Mouse (Mus musculus) brain, embryonic 14.5 days (tissue): ENCODE measurements around the gene Tob2. TPM values are rescaled to one million over a fixed set of nuclear protein-coding genes. Genes with fewer than 3 reads are reported as not detected.

Source experiments
- DNase-seq: peaks from one replicate; pipeline ENCODE4 v3.0.0-alpha.2; 2011; ENCODE audit warnings: low read depth
- CTCF ChIP-seq: fragments of 200-500 bp; IDR thresholded peaks from 2 replicates; pipeline ENCODE4 v1.5.1; 2012; ENCODE audit warnings: inconsistent platforms, mild to moderate bottlenecking, moderate library complexity, borderline replicate concordance; ENCODE audit not compliant: insufficient read depth, insufficient read length; ENCODE audit errors: extremely low read depth
- POLR2A ChIP-seq: fragments of 200-500 bp; IDR thresholded peaks from 2 replicates; pipeline ENCODE4 v1.6.1; 2012; ENCODE audit warnings: mild to moderate bottlenecking, inconsistent platforms, borderline replicate concordance; ENCODE audit not compliant: poor library complexity, insufficient read depth, insufficient read length, severe bottlenecking; ENCODE audit errors: extremely low read depth
- polyA plus RNA-seq: library from polyadenylated mRNA; depleted of rRNA; stranded (reverse); fragments of >200 nt; gene quantifications from 2 replicates; pipeline ENCODE4 v1.2.3, GENCODE M21; 2012

The Tob2 gene
- polyA plus RNA-seq, 1 experiment: 15.4 TPM

DNA sequence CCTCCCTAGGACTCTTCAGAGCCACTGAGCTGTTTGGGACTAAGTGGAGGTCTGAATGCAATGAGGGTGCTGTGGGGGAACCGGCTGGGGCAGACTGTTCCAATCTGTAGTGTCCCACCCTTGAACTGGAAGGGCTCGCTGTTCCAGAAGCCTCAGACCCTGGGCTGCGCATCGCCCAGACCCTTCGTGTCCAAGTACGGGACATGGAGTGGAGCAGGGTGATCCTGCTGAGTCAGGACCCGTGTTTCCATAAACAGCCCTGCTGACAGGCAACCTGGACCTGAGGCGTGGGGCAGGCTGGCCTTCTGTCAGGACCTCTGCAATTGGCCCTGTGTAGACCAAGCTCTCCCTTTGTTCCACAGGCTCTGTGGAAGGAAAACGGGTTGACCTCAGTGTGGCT, 11.8 kb downstream of the Tob2 start:
- DNase-seq: no peak
- TF ChIP-seq CTCF (no peak), POLR2A (no peak)

DNA sequence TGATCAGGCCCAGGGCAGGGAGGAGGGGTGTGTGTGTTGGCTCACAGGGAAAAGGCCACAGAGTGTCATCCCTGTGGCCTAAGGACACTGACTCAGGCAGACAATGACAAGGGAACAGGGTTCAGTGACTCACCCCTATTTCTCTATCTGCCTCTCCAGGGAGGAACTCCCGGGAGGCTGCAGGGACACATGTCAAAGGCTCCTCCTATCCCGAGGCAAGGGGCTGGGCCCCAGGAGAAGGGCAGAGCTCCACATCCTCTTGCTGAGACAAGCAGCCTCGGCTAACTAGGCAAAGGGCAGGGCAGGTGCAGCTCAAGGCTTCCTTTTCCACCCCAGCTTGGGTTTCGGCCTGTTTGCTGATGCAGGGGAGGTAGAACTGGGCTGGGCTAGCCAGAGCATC, 12.9 kb downstream of the Tob2 start:
- DNase-seq: no peak
- no peak for TF ChIP-seq POLR2A
- TF ChIP-seq CTCF: no peak

DNA sequence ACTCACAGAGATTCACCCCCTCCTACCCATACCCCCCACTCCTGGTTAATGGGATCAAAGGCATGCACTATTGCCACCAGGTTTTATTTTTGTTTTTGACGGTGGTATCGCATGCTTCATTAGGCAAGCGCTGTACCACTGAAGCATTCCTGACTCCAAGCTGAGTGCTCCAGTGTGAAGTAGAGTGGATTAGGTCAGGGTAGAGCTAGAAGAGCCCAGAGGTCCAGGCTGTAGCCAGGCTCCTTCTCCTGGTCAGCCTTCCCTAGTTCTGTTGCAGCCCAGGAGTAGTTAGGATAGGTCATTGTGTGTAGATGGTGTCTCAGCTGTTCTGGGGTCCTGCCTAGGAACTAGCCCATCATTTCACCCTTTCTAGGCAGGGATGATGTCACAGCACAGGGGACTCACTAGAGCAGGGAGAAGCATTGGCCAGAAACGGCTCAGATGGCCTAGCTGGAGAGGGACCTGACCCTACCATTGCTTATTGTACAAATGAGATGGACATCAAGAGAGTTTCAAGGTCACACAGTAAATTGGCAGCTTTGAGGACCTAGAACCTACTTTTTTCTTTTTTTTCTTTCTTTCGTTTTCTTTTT, 13.5 kb downstream of the Tob2 start:
- DNase-seq: no peak
- no peak for TF ChIP-seq POLR2A
- no peak for TF ChIP-seq CTCF

DNA sequence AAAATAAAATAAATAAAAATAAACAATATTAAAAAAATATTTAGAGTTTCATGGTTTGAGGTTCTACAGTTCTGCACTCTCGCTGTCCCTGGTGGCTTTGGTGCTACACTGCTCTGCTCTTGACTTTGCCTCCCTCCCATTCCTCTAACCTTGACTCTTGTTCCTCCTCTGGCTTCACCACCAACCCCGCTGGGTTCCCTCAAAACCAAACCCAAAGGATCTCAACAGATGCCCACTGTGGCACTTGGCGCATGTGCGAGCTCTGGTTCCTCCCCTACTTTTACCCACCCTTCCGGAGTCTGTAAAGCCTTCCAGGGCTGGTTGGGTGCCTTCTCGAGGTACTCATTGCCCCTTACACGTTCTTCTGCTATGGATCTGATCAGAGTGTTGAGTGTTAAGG, 16.3 kb downstream of the Tob2 start:
- TF ChIP-seq CTCF: no peak
- no peak for TF ChIP-seq POLR2A
- DNase-seq: no peak

DNA sequence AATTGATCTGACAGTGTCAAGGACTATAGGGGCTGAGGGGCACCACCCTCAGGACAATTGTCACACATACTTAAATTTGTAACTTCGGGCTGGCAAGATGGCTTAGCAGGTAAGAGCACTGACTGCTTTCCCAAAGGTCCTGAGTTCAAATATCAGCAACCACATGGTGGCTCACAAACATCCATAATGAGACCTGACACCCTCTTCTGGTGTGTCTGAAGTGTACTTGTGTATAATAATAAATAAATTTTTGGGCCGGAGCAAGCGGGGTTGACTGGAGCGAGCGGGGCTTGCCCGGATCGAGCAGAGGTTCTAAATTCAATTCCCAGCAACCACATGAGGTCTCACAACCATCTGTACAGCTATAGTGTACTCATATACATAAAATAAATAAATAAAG, 18.3 kb downstream of the Tob2 start:
- TF ChIP-seq CTCF: no peak
- TF ChIP-seq POLR2A: no peak
- DNase-seq: no peak

DNA sequence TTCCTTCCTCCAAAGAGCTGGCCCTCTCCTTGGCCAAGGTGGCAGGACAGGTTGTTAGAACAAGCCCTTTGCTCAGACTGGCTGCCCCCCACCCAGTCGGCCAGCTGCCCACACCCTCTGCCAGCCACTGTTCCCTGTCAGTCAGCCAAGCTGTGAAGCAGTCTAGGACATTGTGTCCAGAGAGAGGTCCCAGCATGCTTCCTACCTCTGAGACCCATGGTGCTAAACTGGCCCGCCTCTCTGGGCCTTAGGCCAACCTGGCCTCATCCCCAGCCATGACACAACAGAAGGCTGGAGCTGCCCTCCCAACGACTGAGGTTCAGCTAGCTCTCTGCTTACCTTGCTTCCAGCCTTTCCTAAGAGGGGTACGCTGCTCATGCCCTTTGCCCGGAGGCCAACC, 19.0 kb downstream of the Tob2 start:
- DNase-seq: peak; percentile 85
- TF ChIP-seq CTCF (no peak), POLR2A (no peak)

DNA sequence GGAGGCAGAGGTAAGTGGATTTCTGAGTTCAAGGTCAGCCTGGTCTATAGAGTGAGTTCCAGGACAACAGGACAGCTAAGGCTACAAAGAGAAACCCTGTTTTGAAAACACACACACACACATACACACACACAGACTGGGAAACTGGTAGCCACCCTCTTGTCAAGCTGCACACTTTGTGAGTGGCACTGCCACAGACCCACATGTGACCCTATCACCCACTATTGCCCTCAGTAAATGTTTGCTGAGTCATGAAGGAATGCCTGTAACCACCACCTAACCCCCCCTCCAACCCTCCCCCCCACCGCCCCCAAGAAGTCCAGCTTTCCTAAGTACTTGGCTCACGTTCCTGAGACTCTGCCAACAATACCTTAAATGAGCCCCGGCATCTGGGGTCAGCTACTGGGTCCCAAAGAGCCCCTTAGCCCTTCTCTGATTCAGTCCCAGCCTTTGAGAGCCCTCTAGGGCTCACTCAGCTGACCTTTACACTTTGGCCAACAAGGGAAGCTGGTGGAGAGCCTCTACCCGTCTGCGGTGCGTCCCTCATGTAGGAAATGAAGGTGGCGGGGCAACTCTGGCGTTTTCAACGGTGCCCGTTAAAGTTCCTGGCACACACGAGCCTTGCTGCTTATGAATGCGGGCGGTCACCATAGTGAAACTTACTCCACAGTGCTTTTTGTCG, 19.9 kb downstream of the Tob2 start:
- no peak for TF ChIP-seq POLR2A
- DNase-seq: peak; percentile 27

DNA sequence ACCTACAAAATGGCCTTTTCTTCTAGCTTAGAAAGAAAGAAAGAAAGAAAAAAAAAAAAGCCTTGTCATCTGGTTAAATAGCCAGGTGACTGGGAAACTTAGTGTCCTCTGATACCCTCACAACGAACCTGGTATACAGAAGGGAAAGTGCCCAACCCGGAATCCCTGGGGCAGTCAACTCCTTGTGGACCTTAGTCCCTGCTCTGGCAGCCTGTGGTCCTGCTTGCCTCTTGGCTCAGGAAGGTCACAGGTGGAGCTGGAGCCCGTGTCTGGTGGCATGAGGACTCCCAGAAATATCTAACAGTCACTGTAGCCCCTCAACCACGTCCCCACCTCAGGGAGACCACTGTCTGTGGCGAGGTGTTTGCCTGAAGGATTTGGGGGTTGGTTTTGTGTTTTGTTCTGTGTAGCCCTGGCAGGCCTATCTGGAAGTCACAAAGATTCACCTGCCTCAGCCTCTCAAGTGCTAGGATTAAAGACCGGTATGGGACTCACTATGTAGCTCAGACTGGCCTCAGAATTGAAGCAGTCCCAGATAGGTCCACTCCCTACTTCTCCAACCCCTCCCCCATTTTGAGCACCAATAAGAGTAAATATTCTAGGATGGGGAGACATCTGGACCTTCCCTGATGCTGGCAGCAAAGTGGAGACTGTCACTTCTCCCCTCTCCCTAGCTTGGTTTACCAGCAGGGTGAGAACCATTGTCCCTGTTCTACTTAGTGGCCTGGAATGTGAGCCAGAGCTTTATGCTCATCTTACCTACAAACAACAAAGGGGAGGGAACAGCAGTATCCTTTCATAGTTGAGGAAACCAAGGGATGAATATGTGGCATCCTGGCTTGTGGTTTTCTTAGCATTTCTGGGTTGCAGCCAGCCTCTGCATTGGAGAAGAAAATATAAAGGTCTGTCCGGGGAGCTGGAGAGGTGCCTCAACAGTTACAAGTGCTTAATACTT, 21.4 kb downstream of the Tob2 start:
- TF ChIP-seq CTCF (no peak), POLR2A (no peak)
- DNase-seq: no peak

DNA sequence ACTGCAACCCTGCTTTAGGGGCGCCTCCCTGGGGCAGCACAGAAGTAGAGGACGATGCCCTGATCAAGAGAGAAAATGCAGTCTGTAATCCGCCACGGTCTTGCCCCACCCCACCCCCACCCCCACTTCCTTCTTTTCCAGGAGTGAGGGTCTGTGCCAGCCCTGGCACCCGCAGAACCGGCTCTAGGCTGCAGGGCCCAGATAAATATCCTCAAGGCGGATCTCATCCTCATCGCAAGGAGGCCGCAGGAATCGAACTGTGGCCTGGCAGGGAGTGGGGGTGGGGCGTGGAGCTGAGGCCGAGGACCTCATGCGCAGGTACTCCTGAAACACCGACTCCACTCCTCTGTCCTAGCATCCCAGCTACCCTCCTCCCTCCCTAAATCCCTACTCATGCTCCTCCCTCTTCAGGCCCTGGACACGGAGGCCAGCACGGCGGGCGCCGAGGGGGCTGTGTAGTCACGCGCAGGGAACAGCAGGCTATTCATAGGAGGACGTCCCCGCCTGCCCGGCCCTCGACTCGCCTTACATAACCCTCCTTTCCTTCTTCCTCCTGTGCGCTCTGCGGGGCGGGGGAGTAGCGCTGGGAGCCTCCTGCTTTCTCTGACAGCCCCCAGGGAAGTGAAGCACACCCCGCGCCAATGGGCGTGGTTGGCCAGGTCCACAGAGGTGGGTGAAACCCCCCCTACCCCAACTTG, 22.3 kb downstream of the Tob2 start:
- peak; percentile 82 for DNase-seq
- TF ChIP-seq CTCF: no peak
- TF ChIP-seq POLR2A: no peak

DNA sequence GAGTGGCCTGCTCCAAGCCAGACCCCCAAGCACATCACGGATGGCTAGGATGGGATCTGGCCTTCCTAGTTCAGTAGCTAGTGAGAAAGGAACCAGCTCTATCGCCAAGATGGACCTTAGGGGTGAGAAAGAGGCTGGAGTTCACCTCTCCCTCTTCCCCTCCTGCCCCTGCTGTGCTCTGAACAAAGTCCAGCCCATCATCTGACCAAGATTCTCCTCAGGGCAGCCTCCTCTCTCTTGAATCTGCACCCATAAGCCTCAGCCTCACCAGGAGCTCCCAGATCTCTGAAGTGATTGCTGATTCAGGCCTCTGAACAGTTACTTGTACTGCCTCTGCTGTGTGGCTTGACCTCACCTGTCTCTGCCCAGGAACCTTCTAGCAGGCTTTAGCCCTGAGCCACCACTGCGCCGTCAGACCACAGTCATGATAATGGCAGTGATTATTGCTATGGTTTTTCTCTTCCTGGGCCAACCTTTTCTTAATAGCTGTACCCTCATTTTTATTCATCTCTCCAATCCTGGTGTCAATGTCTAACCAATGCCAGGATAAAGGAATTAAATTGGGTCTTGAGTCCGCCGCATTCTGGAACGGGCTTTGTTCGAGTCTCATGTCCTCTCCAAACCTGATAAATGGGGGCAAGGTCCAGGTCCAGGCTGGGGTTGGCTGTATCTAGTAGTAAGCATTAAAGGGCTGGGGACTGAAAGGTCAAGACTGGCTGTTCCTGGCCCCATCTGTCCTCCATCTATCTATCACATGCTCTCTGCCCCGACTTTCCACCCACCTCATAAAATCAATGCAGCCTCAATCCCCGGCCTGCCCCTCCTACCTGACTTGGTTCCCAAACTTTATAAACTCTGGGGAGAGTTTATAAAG, 23.4 kb downstream of the Tob2 start:
- TF ChIP-seq CTCF (no peak), POLR2A (no peak)

DNA sequence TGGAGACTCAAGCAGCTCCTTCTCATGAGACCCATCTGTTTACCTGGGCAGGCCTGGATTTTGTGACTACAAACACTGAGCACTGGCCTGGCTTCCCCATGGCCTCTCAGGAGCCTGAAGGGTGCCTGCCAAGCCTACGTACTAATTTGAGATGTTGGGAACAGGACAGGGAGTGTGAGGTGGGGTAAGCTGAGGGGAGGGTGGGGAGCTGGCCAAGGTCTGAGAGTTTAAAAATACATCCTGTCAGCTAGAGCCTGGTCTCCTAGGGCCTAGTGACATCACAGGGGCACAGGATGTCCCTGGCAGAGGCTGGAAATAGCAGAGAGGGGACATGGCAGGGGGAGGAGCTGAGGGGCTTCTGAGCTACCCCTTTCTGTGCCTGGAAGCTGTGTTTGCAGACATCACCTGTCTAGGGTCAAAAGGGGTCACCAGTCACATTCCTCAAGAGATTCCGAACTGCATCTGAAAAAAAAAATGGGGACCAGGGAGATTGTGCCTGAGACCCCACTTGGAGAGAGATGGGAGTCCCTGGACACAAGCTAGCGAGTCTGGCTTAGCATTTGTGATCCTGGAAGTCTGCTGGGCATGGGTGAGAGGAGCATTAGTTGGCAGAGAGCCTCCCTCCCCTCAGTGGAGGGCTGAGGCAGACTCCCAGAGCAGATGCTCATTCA, 24.3 kb downstream of the Tob2 start:
- TF ChIP-seq POLR2A: no peak
- TF ChIP-seq CTCF: no peak
- peak; percentile 23 for DNase-seq

More for the DNA sequence above, 23.4 kb downstream of the Tob2 start:
- no peak for DNase-seq
